Mouse (Mus musculus) layer of hippocampus, adult 6 months (tissue): ENCODE data around the gene Ccl8. TPM values are rescaled to one million over a fixed set of nuclear protein-coding genes. Genes with fewer than 3 reads are reported as not detected.

Experiments used
- long read RNA-seq, 2 experiments: library from polyadenylated mRNA; unstranded; transcript quantifications; one replicate each; pipeline ENCODE4 v2.0.0; 2019 to 2020
- polyA plus RNA-seq: library from polyadenylated mRNA; unstranded; fragments of <200 nt; fragmentation: Nextera tagmentation; gene quantifications from 2 replicates; pipeline ENCODE4 v1.2.3, GENCODE M21; 2021

The Ccl8 gene
- polyA plus RNA-seq: 0.58 TPM in 1 of 2 replicates, not detected in the other
- long read RNA-seq, experiment 1, partial matches to known transcripts: 0 of 1 reads
- long read RNA-seq, experiment 1, other reads (novel, unspliced or antisense): 0 of 1 reads
- long read RNA-seq, experiment 2: 0 reads

DNA sequence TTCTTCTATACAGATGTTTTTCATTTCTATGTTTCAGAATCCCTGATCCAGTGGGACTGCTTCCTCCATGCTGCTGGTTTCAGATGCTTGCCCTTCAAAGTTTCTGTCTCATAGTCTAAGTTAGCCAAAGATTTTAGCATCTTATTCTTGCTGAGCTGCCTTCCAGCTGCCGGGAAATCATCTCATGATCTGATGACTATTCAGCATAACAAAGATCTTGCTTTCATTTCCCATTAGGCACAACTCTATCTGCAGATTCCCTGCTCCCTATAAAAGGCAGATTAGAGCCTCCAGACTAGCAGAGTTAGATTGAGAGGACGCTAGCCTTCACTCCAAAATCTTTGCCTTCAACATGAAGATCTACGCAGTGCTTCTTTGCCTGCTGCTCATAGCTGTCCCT lies at the start of gene Ccl8:
Gene Ccl8, plus strand, starts transcription at position 301 of the 400 bp plus-strand sequence.

DNA sequence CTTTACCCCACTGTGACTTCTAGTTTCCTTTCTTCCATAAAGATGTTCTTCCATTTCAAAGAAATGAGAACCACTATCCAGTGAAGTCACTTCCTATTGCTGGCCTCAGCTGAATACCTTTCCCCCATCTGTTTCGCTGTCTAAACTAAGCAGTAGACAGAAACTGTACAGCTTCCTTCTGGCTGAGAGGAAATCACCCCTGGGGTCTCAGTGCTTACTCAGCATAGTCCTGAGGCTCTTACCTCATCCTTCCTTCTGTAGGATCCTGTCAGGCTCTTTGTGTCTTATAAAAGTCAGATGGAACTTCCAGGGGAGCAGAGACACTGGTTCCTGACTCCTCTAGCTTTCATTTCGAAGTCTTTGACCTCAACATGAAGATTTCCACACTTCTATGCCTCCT lies 13.5 kb upstream of the Ccl8 start, which contains the start of gene Ccl12:
Gene Ccl12, plus strand, starts transcription at position 317 of the 400 bp plus-strand sequence.

Other genes starting within 250 kb of the Ccl8 start
- gene Asic2, start 146.7 kb upstream of the Ccl8 start, polyA plus RNA-seq: 8.4 and 9.6 TPM in 2 replicates
- gene Ccl2, start 79.6 kb upstream of the Ccl8 start, polyA plus RNA-seq: 0.36 and 1.4 TPM in 2 replicates
- gene Gm17268, start 76.6 kb upstream of the Ccl8 start, polyA plus RNA-seq: not detected in 2 replicates
- 0.36 and 0.44 TPM in 2 replicates for gene Ccl7, start 69.5 kb upstream of the Ccl8 start, polyA plus RNA-seq
- gene Ccl11, start 57.4 kb upstream of the Ccl8 start, polyA plus RNA-seq: not detected in 2 replicates
- gene Ccl12, start 13.3 kb upstream of the Ccl8 start, polyA plus RNA-seq: 7.8 and 13.7 TPM in 2 replicates
- not detected in 2 replicates for gene Ccl1, start 190.5 kb downstream of the Ccl8 start, polyA plus RNA-seq